Mouse (Mus musculus) hindbrain, embryonic 10.5 days (tissue): ENCODE measurements around the gene Ifna15. TPM values are rescaled to one million over a fixed set of nuclear protein-coding genes. Genes with fewer than 3 reads are reported as not detected.

Source experiments
- DNase-seq: peaks from one replicate; pipeline ENCODE4 v3.0.0-alpha.2; 2017; ENCODE audit warnings: low spot score
- H3K27ac ChIP-seq: fragments of 300-500 bp; sonication (generic); 2 replicates; pipeline ENCODE4 v1.5.1; 2016; ENCODE audit warnings: mild to moderate bottlenecking, moderate library complexity
- H3K27me3 ChIP-seq: fragments of 300-500 bp; sonication (generic); 2 replicates; pipeline ENCODE4 v1.6.1; 2016; ENCODE audit warnings: mild to moderate bottlenecking; ENCODE audit not compliant: poor library complexity, insufficient read depth, severe bottlenecking
- H3K36me3 ChIP-seq: fragments of 300-500 bp; sonication (generic); 2 replicates; pipeline ENCODE4 v1.6.1; 2016; ENCODE audit warnings: mild to moderate bottlenecking, moderate library complexity
- H3K4me1 ChIP-seq: fragments of 300-500 bp; sonication (generic); replicated peaks from 2 replicates; pipeline ENCODE4 v1.6.1; 2016; ENCODE audit warnings: mild to moderate bottlenecking
- H3K4me3 ChIP-seq: fragments of 300-500 bp; sonication (generic); 2 replicates; pipeline ENCODE4 v1.5.1; 2016; ENCODE audit warnings: mild to moderate bottlenecking, moderate library complexity
- H3K9me3 ChIP-seq: fragments of 300-500 bp; sonication (generic); 2 replicates; pipeline ENCODE4 v1.6.1; 2016; ENCODE audit warnings: mild to moderate bottlenecking, moderate library complexity
- WGBS: fragments of 180-500 bp; shearing (Covaris S2); methylation state at CpG from one replicate; pipeline ENCODE4 v1.1.7; 2016; 5-methylcytosine and 5-hydroxymethylcytosine counted together
- polyA plus RNA-seq: library from polyadenylated mRNA; unstranded; fragments of >200 nt; fragmentation: Nextera tagmentation; extraction: Ambion mirVana; gene quantifications from 2 replicates; pipeline ENCODE4 v1.2.1, GENCODE M21; 2016

The Ifna15 gene
- polyA plus RNA-seq, 1 experiment from 2014 or later: not detected

- H3K9me3 ChIP-seq: no peaks in the 10 kb centered on the region
- H3K27me3 ChIP-seq: no peaks in the 10 kb centered on the region
- H3K27ac ChIP-seq: no peak overlapping the region
- DNase-seq: no peak
- H3K36me3 ChIP-seq: no peaks in the 10 kb centered on the region
- H3K4me1 ChIP-seq: no peaks in the 10 kb centered on the region
- no peak overlapping the region for H3K4me3 ChIP-seq
- WGBS: 86% methylated on average over 2 of the region's 2 CpGs
Observed at GRCm38 (mm10) chr4:88530892-88531291, 27.2 kb downstream of the Ifna15 start.

DNA sequence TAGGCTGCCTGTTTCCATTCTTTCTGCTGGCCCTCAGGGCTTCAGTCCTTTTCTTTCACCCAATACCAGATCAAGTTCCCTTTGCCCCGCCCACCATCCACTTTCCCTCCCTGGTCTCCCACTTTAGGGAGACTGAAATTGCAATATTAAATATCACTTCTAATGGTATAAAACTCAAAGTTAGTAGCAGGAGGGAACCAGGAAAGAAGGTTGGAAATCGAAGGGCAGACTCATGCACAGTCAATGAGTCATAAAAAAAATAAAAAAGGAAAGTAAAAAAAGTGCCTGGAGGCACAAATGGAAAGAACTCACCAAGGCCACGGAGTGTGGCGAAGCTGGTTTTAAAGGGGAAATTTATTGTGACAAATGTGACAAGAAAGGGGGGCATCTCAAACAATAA lies 27.8 kb downstream of the Ifna15 start:
- Histone ChIP-seq H3K9me3 (no peaks in the 10 kb centered on the region), H3K27me3 (no peaks in the 10 kb centered on the region), H3K27ac (no peak overlapping the region), H3K4me1 (no peaks in the 10 kb centered on the region), H3K36me3 (no peaks in the 10 kb centered on the region), H3K4me3 (no peak overlapping the region)
- WGBS: 71% methylated on average over 4 of the region's 4 CpGs
- DNase-seq: no peak

- Histone ChIP-seq H3K9me3 (no peaks in the 10 kb centered on the region), H3K27me3 (no peaks in the 10 kb centered on the region), H3K36me3 (no peaks in the 10 kb centered on the region), H3K4me1 (no peaks in the 10 kb centered on the region), H3K27ac (no peak overlapping the region), H3K4me3 (no peak overlapping the region)
- no peak for DNase-seq
- WGBS: 85% methylated on average over 5 of the region's 5 CpGs
Observed at GRCm38 (mm10) chr4:88526379-88527049, 31.5 kb downstream of the Ifna15 start.

GRCm38 (mm10) chr4:88525393-88525792 lies 32.7 kb downstream of the Ifna15 start:
- H3K9me3 ChIP-seq: no peaks in the 10 kb centered on the region
- H3K27me3 ChIP-seq: no peaks in the 10 kb centered on the region
- DNase-seq: no peak
- WGBS: 86% methylated on average over 3 of the region's 3 CpGs
- H3K36me3 ChIP-seq: no peaks in the 10 kb centered on the region
- no peak overlapping the region for H3K4me3 ChIP-seq
- no peaks in the 10 kb centered on the region for H3K4me1 ChIP-seq
- no peak overlapping the region for H3K27ac ChIP-seq

- Histone ChIP-seq H3K27me3 (no peaks in the 10 kb centered on the region), H3K4me3 (no peak overlapping the region), H3K4me1 (no peaks in the 10 kb centered on the region), H3K9me3 (no peaks in the 10 kb centered on the region), H3K36me3 (no peaks in the 10 kb centered on the region), H3K27ac (no peak overlapping the region)
- DNase-seq: no peak
Observed at GRCm38 (mm10) chr4:88523241-88523640, 34.8 kb downstream of the Ifna15 start.

DNA sequence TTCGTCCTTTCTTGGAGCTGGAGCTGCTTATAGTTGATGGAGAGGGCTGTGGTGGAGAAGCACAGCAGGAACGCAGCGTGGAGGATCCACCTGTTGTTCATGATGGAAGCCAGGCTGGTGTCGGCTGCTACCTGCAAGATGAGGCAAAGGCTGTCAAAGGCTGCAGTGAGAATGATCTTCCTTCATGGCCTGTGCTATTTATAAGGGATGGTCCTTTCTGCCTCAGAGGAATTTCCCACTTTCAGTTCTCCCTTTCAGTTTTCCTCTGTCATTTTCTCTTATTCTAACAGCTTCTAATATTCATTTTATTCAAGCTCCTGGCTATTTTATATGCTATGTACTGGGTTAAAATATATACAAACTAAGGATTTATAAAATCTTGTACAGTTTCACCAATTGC lies 35.4 kb downstream of the Ifna15 start, which contains the start of gene Ifnb1:
Ifnb1 (minus strand) TSS at position 101 of the 400 bp plus-strand sequence.
- no peak within 1 kb of the TSS for H3K27ac ChIP-seq

GRCm38 (mm10) chr4:88517957-88518356 lies 40.1 kb downstream of the Ifna15 start:
- Histone ChIP-seq H3K27me3 (no peaks in the 10 kb centered on the region), H3K4me1 (no peaks in the 10 kb centered on the region), H3K27ac (no peak overlapping the region), H3K9me3 (no peaks in the 10 kb centered on the region), H3K36me3 (no peaks in the 10 kb centered on the region), H3K4me3 (no peak overlapping the region)
- no peak for DNase-seq
- WGBS: 90% methylated on average over 2 of the region's 2 CpGs

More for the DNA sequence above, 35.4 kb downstream of the Ifna15 start, which contains the start of gene Ifnb1:
- no peak for DNase-seq
- Histone ChIP-seq H3K27me3 (no peaks in the 10 kb centered on the region), H3K4me3 (no peak within 1 kb of the TSS), H3K9me3 (no peaks in the 10 kb centered on the region), H3K36me3 (no peaks in the 10 kb centered on the region), H3K4me1 (no peaks in the 10 kb centered on the region)
- WGBS: 88% methylated on average over 4 of the region's 4 CpGs

GRCm38 (mm10) chr4:88515711-88516211 lies 42.3 kb downstream of the Ifna15 start:
- H3K4me3 ChIP-seq: no peak overlapping the region
- H3K36me3 ChIP-seq: no peaks in the 10 kb centered on the region
- H3K27me3 ChIP-seq: no peaks in the 10 kb centered on the region
- H3K27ac ChIP-seq: no peak overlapping the region
- no peak for DNase-seq
- H3K4me1 ChIP-seq: no peaks in the 10 kb centered on the region
- 66% methylated on average over 4 of the region's 4 CpGs for WGBS
- no peaks in the 10 kb centered on the region for H3K9me3 ChIP-seq

DNA sequence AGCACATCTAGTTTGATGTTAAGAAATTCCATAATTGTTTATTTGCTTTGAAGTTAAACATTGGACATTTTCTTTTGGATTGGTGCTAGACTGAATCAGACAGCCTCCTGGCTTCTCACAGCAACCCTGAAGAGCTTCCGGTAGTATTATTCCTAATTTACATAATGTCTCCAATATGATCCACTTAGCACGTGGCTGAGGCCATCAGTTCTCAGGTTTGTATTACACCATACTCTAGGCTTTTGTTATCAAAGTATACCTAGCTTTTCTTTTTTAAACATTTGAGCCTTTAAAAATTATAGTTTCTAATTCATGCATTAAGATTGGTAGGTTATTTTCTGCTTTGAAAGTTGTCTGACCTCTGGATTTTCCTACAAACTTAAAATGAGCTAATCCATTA lies 42.8 kb downstream of the Ifna15 start:
- Histone ChIP-seq H3K27ac (no peak overlapping the region), H3K9me3 (no peaks in the 10 kb centered on the region), H3K27me3 (no peaks in the 10 kb centered on the region), H3K4me3 (no peak overlapping the region), H3K36me3 (no peaks in the 10 kb centered on the region), H3K4me1 (no peaks in the 10 kb centered on the region)
- WGBS: 82% methylated on average over 2 of the region's 2 CpGs
- DNase-seq: no peak

DNA sequence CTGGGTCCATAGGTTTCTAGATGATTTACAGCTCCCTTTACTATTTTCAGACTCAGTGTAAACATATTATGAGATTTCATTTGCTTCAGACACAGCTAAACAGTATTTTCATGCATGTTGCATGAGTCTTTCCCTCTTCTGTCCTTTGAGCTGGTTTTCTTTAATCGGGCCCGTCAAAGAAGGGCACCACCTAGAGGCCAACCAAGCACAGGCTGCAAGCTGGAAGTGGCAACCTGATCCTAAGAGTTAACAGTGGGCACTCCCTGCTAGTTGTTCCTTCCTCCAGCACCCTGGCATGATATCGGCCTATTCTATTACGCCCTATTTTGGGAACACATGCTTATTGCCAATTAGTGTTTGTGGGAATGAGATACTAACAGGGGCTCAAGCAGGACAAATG lies 43.6 kb downstream of the Ifna15 start:
- no peaks in the 10 kb centered on the region for H3K27me3 ChIP-seq
- no peak overlapping the region for H3K27ac ChIP-seq
- H3K4me1 ChIP-seq: no peaks in the 10 kb centered on the region
- H3K4me3 ChIP-seq: no peak overlapping the region
- 45% methylated on average over 4 of the region's 4 CpGs for WGBS
- H3K36me3 ChIP-seq: no peaks in the 10 kb centered on the region
- no peaks in the 10 kb centered on the region for H3K9me3 ChIP-seq
- DNase-seq: peak; percentile 37

- H3K9me3 ChIP-seq: no peaks in the 10 kb centered on the region
- DNase-seq: no peak
- no peaks in the 10 kb centered on the region for H3K36me3 ChIP-seq
- H3K27me3 ChIP-seq: no peaks in the 10 kb centered on the region
- H3K4me3 ChIP-seq: no peak overlapping the region
- no peaks in the 10 kb centered on the region for H3K4me1 ChIP-seq
- no peak overlapping the region for H3K27ac ChIP-seq
- 93% methylated on average over 4 of the region's 4 CpGs for WGBS
Observed at GRCm38 (mm10) chr4:88513743-88514142, 44.3 kb downstream of the Ifna15 start.
